Mouse (Mus musculus) right cerebral cortex, postnatal 14 days (tissue): ENCODE results near the gene Ptprm.

Experiments
- DNase-seq: peaks from one replicate; pipeline ENCODE4 v3.0.0; 2022

The Ptprm gene

DNA sequence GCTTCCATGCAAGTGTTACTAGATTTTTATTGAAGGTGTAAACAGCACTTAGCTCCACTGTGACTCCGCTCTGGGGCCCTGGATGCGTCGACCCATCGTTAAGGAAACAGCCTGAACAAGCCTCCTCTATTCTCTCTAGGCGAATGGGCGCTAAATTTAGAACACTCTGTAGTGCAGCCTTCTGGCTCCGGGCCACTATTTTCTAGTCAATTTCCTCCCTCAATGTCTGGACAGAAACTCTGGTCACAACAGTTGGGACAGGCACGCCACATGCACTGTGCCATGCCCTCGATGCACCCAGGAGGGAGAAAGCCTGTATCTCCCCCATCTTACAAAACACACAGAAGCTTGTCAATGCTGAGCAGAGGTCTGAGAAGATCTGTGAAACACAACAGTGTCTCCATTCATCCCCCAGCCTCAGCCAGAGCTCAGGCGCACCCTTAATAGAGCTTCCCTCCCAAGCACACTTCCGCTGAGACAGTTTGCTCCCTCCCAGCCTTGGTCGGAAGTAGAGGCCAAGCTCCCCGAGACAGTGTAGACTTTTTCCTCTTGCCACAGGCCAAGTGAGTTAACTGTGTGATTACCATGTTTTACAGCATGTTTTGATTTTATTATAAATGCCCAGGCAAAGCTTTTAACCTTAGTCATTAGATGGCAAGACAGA is 220.7 kb downstream of the Ptprm start:
- peak; percentile 43 for DNase-seq

DNA sequence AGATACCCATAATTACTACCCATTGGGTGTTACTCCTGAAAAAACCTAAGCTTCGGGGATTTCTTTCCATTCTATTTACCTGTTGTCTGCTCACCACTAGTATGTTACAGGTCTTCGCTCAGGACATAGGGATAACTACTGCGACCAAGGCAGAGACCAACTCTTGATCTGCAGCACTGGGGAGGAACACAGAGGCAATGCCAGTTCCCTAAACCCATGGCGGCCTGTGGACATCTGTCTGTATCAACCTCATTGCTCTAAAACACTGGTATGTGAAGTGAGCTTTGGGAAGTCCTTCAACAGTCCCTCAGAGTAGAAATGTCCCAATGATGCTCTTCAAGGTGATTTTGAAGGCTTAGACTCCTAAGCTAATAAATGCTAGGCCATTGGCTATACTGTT is 221.2 kb downstream of the Ptprm start:
- no peak for DNase-seq

DNA sequence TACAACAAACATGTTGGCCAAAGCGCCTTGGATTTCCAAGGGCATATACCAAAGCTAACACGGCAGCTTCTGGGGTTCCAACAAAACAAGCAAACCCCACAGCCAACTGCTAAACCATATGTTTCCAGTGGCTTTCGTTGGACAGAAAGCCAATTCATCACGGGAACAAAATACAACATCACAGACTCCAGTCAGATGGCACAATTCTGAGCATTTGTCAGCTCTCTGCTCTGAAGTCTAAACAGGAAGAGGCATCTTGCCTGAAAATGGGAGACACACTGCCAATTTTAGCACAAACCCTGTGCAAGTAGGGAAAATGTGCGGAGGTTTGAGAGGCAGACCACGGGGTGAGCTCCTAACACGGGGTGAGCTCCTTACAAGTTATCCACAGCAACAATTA is 226.7 kb downstream of the Ptprm start:
- DNase-seq: no peak

DNA sequence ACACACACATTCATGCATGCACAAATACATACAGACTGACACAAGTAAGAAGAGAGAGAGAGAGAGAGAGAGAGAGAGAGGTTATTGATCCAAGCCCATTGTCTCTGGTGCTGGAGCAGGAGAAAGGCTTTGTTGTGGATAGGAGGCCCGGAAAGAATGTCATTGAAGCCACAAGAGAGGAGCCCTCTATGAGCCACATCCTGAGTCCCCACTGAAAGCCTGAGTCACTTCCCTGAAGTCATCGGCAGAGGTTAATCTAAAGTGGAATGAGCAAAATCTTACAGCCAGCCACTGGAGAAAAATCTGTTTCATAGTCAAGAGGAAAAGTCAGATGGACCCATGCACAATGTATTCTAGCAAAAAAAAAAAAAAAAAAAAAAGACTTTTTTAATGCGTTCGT is 228.7 kb downstream of the Ptprm start:
- no peak for DNase-seq

DNA sequence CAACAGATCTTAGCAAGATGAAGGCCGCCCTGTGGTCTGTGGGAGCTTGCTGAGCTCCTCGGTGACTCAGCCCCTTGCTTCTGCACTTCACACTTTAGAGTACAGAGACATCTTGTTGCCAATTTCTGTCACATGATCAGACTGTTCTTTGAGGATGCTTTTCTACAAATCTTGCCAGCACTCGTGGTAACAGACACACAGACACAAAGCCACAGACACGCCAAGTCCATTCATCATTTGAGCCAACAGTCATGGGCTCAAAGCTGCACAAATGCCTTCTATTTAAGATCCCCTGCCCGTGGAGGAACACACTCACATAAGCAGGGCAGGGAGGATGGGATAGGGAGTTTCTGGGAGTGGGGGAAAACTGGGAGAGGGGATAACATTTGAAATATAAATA is 230.0 kb downstream of the Ptprm start:
- DNase-seq: no peak

DNA sequence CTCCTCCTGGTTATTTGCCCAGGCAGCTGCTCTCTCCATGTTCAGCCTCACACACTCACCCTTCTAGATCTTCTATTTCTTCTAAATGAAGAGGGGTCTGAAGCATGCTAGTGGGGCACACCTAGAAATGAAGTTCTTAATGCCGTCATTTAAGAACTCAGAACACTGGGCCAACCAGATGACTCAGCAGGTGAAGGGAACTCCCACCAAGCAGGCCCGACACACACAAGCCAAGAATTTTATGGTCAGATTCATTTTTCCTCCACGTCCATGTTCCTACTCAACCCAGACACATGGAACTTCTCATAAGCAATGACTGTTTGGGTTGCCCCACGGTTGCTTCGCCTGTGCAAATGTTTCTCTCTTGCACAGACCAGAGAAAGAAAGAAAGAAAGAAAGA is 230.5 kb downstream of the Ptprm start:
- DNase-seq: no peak

DNA sequence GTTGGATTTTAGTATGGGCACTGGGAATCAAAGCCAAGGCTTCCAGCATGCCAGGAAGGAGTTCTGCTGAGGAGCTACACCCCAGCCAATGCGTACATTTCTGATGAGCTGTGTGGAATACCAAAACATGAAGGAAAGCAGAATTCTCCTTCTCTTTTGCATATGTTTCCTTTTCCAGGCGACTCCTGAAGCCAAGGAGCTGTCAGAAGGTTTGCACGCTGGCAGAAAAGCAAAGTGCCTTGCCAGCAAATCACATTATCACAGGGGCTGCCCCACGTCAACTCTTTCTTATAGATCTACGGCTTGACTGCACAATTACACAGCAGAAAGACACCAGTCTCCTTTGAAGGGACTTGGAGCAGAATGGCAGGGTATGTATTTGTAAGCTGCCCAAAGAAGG is 233.4 kb downstream of the Ptprm start:
- DNase-seq: no peak

DNA sequence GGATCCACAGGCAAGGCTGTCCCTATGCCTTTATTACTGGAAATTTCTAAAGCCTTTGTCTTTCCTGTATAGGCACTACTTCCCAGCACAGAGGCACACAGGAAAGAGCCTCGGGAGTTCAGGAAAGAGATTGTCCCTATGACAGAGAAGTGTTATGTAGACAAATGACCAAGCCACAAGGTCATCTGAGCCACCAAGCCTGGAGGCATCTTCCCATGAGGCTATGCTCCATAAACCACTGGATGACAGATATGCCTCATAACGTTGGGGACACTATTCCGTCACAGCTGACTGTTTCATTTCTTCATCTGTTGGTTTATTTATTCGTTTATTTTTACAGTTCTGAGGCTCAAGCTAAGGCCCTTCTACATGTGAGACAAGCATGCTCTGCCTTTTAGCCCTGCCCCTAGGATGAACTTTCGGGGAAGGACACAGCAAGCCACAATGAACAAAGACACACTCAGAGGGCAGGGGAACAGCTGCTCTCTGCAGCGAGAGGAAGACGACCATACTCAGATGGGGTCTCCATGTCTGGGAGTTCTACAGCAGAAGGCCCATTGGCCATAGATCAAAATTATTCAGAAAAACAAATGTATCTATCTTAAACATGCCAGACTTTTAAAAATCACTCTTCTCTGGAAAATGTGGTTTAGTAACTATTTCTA is 235.4 kb downstream of the Ptprm start:
- no peak for DNase-seq

DNA sequence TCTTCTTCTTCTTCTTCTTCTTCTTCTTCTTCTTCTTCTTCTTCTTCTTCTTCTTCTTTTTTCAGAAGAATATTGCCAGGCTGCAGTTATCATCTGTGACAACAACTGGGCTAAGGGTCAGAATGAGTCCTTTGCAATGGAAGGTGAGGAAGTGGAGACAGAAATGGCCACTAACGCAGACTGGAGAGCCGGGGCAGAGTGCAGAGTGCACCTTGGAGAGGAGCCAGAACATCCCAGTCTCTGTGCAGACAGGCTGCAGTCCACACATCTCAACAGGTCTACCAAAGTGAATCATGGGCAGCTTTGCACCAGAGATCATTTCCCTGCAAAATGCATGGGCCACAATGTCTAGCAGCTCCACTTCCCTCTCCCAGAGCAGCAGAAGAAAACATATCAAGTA is 239.4 kb downstream of the Ptprm start:
- DNase-seq: no peak

DNA sequence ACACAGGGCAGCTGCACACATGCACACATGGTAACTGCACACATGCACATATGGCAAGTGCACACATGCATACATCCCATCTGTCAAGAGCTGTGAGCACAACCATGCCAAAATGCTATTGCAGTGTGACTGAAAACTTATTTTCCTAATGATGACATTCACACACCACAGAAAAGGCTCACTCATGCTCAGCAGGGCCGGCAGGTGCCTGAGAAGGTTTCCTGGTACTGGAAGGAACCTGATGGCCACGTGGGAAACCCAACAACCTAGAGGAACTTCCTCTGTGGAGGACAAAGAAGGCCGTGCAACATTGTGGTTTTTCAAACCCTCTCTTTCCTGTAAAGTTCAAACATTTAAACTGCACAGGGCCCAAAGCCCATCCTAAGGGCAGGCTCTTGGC is 241.6 kb downstream of the Ptprm start:
- no peak for DNase-seq

DNA sequence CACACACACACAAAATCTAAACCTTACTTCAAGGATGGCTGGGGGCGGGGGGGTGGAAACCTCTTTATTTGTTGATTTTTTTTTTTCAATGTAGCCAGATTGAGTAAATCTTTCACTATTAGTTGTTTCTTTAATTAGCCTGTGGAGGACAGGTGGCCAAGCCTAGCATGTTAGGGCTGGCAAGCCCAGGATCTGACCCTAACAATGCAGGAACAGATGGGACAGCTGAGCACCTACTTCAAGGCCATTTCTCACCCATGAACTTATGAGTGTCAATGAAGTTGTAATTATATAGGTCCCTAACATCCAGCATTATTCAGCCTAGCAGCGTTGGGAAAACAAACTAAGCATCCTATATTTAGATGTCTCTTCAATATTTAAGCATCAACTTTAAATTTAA is 248.1 kb downstream of the Ptprm start:
- DNase-seq: no peak

DNA sequence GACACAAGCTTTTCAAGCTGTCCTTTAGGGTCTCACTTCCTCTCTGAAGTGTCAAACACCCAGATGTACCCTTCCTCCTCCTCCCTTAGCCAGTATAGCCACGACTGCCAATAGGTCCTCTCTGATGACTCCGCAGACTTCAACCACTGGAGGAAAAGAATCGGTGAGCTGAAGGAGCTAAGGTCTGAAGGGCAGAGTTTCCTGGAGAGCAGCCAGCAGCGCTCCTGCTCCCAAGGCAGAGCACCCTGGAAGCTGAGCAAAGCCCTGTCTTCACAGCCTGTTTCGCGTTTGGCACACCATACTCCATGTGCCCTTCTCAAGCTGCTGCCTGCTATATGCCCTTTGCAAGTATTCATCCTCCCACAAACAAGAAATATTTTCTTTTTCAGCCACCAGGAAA is 252.2 kb downstream of the Ptprm start:
- DNase-seq: no peak

DNA sequence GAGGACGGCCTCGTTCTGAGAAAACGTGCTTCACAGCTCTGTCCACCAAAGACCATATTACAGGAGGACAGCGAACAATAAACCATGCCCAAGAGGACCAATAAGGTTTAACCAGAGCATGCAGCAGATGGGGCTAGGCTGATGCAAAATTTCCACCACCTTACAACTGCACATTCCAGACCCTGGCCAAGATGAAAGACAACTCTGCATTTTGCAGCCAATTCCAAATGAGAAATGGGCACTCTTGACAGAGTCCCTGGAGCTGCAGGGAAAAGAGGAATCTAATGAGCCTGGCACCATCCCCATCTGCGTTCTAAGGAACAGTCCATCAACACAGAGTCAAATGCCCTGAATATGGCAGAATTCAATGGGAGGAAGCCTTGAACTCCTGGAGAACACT is 263.3 kb downstream of the Ptprm start:
- DNase-seq: no peak

DNA sequence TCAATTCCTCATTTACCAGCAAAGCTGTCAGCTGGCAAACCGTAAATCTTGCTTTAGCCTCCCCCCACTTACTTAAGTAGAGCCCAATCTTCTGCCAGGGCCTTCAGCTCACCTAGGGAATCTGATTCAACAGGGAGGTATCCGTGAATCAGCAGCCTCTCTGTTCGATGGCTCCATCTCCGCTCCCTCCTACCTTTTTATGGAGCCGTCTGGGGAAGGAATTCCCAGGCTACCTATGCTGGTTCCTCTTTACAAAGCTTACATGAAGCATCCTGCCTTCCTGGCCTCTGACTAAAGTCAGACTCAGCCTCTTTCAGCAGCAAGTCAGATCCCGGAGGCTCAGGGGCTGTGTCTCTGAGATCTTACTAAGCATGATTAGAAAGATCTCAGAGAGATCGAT is 264.1 kb downstream of the Ptprm start:
- no peak for DNase-seq

DNA sequence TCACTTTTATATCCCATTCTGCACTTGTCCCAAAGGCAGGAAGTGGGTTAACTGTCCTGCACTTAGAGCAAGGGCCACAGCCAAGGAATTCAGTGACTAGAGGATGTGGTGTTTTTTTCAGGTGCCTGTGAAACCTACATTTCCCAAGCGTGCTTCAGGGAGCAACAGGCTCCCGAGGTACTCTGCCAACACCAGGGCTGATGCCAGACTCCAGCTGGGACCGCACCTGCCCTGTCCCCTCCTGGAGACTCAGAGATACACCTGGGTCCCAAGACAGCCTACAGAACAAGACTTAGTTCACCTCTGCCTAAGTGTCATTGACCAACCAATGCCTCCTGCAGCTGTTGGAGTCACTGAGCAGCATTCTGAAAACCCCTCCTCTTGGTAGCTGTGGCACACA is 264.6 kb downstream of the Ptprm start:
- DNase-seq: no peak

DNA sequence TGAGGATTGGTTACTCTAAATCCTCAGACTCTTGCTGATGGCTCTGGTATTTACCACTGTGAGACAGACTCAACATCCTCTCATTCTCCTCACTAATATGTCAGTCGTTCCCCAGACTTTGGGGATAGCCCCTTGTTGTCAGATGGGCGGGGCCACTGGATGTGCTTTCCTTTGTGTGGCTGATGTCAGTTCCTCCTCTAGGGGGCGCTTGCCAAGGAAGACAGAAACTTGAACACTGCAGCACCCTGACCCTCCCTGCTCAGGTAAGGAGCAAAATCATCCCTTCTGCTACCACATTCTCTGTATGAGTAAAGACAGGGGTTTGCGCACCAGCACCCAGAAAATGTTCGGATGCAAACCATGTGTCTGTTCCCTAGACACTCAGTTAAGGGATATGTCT is 266.7 kb downstream of the Ptprm start:
- DNase-seq: no peak

DNA sequence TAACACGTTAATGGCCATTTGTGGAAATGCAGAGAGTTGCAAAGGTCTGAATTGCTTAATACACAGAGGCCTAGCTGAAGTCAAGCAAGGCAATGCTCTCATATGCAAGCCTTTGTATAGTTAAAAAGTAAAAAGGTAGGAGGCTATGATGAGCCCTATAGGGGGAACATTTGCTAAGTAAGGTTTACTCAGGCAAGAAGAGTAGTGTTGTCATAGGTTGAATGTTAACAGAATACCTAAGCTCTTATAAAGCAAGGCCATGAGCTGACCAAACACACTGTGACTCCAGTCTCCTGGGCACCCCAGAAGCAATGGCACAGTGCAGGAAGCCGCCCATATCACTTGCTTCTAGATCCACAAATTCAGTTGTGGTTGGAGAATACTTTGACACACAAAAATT is 267.4 kb downstream of the Ptprm start:
- DNase-seq: no peak

DNA sequence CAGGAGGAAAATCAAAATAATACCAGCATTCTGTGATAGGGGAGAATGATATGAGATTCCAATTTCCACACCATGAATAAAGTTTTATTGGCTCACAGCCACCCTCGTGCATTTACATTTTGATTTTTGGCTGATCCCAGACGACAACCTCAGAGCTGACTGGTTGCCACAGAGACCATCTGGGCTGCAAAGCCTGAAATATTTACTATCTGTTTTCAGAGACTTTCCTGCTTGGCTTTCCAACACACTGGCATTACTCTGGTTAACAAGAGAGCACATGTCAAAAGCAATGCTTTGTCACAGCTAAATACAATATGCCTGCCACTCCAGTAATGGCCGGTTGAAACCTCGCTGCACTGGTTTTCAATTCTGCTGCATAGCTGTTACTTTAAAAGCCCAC is 269.8 kb downstream of the Ptprm start:
- DNase-seq: no peak

DNA sequence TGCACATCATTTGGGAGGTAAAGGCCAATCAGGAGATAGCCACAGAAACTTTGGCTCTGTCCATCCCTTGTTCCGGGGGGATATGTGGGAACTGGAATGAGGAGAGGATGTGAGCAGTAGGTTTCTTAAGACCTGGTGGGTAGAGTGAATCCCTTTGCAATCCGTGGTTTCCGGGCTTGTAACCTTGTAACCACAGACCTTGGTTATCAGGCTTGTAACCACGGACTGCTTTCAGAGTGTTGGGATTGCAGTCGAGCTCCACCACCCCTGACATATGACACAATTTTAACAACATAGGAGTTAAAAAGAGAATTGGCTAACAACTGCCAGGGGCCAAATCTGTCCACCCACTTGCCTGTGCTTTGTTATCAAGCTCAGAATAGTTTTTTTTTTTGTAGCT is 270.2 kb downstream of the Ptprm start:
- no peak for DNase-seq

DNA sequence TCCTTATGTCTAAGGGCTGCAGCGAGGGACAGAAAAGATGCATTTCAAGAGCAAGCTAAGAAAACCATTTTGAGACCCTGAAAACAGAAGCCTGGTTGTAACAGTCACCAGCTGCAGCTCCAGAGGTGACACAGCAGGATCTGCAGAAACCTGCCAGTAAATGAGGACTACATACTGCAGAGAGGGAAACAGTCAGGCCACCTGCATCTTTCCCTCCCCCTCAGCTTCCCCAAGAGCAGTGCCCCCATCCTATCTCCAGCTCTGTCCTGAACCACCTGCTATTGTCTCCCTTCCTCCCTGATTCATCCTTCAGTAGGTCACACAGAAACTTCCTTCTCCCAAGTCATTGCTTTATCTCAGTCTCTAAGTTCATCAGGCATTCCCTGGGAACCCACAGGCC is 274.7 kb downstream of the Ptprm start:
- DNase-seq: no peak

DNA sequence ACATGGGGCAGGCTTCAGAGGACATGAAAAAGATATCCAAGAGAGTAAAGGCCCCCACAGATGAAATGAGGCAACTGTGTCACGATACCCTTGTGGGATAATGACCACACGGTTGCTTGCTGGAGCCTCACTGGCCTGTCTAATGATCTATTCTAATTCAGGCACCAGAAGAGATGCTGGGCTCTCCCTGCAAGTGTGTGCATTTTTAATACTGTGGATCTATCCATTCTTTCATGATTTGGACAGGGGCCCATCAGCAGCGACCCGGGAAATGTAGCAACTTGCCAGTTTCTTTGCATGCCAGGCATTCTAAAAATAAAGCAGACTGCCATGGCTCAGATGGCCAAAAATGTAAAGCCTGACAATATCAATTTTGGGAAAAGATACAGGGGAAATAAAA is 280.7 kb downstream of the Ptprm start:
- DNase-seq: no peak

DNA sequence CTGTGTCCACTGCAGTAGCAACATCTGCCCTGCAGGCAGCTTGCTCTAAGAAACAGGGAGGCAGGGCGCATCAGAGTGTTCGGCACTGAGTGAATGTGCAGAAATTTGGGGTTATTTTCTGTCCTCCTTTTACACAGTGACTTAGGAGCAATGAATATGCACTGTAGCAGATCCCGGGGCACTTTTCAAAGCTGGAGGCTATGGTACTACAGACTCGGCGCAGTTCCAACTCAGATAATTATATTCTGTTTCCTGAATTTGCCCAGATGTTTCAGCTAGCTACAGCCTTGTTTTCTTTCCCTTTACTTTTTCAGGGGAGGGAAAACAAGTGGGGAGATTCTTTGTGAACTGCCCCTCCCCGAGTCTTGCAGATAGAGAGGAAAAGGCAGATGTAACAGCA is 281.1 kb downstream of the Ptprm start:
- DNase-seq: no peak

DNA sequence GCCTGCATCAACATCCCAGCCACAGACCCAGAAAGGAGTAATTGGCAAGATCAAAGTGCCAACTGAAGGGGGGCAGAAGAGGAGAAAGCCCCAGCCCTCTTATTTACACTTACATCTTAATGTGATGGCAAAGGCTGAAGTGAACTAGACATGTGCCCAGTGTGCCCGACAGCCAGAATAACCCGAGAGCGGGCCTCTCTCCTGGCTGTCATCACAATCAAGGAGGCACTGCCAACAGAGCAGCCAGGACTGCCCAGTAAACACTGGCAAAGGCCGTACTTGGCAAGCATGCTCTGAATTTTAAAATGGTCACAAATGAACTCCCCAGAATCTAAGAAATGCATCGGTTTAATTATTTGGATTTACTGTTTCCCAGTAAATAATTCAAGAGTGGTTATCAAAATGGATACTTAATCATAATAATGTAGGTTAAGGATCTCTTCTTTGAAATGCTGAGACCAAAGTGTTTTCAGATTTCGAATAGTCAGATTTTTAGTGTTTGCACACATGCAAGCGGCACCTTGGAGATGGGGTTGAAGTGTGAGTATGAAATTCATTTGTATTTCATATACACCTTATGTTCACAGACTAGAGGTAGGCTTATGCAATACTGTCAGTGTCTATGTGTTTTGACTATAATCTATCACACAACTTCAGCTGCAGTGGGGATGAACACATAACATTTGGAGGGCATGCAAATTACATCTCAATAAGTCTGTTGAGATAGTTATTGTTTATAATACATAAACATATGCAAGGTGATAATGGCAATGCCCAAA is 282.8 kb downstream of the Ptprm start:
- peak; percentile 17 for DNase-seq

DNA sequence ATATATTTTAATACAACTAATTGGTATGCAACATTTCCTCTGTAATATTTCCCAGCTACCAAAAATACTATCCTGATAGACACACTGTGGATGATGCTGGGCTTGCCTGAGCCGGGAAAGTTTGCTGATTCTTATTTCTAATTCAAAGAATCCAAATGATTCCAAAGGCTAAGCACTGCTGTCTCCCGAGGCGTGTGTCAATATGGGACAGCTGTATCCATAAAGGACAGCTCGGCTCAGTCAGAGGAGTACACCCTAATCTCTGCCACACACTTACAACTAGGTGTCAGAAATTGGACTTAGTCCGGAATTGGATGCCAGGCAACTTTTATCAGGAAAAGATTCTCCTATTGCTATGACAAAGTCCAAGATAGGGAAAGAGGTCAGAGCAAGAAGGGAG is 290.6 kb downstream of the Ptprm start:
- no peak for DNase-seq

DNA sequence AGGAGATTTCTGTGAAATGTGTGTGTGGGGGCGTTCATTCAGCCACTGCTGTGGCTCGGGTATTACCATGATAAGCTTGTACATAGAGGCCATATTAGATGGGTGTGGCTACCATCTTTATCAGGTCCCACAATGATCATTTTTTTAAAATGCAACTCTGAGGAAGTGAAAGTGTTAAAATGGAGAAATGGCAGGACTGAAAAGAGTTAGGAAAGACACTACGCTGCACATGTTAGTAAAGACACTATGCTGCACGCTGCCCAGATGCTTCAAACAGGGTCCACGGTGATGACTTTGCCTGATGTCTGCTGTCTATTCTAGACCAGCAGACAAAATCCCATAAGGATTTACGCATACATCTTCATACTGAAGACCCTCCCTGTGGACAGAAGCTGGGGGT is 298.6 kb downstream of the Ptprm start:
- no peak for DNase-seq
